Mouse (Mus musculus) liver (tissue): Measurements from ENCODE around the gene Prkag2.

Experiments
- DNase-seq: peaks from one replicate; pipeline ENCODE4 v3.0.0-alpha.2; 2020; ENCODE audit warnings: mixed read lengths

Prkag2 gene

DNA sequence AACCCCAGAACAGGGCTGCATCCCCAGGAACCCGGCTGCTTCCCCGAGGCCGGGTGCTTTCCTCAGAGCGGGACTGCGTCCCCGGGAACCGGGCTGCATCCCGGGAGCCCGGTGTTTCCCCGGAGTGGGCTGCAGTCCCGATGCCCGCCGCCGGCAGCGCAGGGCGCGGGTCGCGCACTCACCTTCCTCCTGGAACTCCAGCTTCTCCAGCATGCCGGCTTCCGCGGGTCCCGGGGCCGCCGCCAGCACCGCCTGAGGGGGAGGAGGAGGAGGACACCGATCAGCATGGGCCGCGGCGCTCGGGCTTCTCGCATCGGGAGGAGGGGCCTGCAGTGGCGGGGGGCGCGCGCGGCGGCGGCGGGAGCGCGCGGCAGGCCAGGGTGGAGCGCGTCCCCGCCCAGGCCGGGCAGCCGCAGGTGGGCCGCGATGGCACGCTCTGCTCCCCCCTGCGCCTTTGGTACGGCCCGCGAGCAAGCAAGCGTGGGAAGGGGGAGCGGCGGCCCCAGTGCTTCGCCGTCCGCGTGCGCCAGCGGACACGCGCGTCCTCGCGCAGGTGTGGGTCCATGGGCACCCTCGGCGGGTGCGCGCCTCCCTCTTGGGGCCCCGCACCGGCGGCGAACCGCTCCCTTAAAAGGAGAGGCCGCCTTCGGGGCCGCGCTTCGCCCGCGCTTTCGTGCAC lies 192.2 kb downstream of the Prkag2 start:
- peak; percentile 82 for DNase-seq

DNA sequence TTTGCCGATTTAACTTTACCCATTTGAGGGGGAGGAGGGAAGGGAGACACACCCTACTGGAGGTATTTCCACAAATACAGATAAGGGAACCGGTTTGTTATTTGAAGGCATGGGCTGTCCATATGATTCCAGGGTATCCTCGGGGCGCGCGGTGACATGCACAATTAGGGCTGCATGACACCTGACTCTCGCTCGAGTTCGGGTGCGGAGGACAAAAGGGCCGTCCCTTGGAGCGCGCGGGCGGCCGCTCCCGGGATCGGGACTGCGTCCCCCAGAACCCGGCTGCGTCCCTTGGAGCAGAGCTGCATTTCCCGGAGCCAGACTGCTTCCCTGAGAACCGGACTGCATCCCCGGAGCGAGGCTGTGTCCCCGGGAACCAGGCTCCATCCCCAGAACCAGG lies 192.7 kb downstream of the Prkag2 start:
- peak; percentile 44 for DNase-seq

DNA sequence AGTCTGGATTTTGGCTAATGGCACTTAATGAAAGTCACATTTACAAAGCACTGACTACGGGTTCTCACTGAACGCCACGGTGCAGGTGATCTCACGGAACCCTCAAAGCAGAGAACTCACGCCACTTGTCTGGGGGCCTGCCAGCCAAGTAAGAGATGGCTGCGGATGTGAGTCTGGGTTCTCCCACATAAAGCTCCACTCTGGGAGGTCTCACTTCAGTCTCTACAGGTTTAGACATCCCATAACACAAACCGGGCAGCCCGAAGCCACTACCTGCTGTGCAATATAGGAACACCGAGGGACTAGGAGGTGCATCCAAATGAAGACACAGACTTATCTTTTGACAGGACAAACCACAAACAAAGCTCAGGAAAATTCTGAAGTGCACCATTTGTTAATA lies 193.6 kb downstream of the Prkag2 start:
- DNase-seq = no peak

DNA sequence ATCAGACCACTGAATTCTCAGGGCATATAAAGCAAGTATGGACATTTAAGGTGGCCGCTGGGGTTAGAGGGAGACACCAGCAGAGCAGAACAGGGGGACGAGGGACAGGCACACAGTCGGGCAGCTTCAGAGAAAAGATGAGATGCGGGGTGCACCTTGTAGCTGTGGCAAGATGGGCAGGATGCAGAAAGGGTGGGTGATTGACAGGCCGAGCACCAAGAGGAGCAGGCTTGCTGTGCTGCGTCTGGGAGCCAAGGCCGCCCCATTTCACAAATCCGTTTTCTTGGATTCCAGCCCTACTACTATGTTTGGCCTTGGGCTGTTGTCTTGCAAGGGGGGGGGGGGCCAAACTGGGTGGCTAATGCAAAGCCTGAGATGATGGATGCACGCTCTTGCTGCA lies 195.5 kb downstream of the Prkag2 start:
- DNase-seq = no peak

DNA sequence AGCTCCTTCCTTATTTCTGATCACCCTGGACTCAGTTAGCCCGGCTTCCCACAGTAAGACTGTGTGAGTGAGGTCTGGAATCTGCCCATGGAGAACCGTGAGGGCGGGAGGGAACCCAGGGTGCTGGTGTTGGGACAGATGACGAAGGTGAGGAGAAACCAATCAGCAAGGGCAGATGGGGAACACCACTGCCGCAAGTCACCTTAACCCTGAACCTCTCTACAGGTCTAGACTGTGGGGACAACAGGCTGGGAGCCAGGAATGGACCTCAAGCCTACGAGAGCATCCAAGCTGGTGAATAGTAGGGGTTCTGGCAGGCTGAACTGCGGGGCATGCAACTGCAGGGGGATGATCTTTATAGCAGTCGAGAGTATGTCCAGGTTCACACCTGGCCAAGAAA lies 196.0 kb downstream of the Prkag2 start:
- no peak for DNase-seq

DNA sequence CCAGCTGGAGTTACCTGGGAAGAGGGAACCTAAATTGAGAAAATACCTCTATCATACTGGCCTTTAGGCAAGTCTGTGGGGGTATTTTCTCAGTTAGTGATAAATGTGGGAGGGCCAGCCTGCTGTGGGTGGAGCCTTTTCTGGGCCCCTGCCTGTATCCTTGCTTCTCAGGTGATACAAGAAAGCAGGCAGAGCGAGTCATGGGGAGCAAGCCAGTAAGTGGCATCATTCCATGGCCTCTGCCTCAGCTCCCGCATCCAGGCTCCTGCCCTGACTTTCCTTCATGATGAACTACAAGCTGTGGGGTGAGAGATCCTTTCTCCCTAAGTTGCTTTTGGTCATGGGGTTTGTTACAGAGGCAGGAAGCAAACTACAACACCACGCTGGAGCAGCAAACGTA lies 196.4 kb downstream of the Prkag2 start:
- no peak for DNase-seq

DNA sequence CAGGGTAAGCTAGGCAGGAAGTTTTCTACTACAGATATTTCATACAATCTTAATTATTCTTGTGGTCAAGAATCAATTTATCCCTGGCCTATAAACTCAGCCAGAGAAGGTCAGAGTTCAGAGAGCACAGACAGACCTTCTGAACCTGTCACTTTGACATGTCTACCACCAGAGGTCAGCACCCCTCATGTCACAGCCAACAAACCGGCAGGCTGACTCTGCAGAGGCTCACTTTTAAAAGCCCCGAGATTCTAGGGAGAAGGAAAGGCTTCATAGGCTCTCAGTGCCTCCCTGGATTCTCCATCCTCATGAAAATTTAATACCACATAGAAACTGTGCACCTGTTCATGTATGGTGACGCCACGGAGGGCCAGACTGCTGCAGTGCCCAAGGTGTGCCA lies 197.6 kb downstream of the Prkag2 start:
- peak; percentile 42 for DNase-seq

DNA sequence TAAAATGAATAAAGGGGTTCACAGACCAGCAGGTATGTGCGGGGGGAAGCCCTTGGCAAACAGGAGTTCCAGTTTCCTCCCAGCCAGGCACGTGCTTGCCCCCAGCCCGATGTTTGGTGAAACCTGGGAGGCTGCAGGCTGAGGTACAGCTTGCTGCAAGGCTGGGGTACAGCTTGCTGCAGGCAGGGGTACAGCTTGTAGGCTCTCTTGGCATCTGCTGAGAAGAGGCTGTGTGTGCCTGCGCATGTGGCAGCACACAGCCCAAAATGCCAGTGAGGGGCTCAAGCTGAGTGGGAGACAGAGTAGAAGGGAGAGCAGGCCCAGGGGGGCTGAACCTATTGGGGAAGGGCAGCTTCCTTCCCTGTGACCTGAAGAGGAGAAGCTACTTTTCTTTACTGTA lies 204.8 kb downstream of the Prkag2 start:
- DNase-seq = no peak

DNA sequence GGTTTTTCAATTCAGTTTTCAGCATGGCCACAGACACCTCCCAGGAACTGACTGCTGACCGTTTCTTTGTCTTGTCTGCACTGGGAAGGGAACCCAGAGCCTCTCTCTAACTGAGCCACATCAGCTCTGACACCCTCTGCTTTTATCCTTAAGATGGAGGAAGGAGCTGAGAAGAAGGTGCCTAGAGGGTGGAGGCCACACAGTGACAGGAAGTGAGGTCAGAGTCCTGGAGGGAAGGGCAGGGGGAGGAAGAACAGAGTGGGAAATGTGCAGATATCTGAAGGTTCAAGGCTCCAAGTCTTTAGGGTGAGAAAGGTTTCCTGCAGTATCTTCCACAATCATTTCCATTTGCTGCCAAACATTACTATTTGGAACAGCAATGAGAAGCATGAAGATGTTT lies 205.6 kb downstream of the Prkag2 start:
- DNase-seq = no peak

DNA sequence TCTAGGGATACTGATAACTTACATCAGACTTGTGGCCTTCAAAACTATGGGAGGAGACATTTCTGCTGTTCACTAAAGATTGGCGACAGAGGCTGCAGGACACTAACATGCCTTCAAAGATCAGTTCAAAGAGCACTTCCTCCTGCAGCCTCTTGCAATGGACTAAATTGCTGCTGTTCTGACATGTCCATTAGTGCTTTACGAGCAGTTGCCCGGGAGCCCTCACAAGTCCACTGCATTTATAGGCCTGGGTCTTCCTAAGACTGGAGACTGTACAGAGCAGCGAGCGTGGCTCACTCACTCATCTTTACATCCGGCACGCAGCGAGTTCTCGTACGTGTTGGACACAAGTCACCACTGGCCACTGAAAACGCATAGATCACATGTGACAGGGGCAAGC lies 208.0 kb downstream of the Prkag2 start:
- DNase-seq = no peak

DNA sequence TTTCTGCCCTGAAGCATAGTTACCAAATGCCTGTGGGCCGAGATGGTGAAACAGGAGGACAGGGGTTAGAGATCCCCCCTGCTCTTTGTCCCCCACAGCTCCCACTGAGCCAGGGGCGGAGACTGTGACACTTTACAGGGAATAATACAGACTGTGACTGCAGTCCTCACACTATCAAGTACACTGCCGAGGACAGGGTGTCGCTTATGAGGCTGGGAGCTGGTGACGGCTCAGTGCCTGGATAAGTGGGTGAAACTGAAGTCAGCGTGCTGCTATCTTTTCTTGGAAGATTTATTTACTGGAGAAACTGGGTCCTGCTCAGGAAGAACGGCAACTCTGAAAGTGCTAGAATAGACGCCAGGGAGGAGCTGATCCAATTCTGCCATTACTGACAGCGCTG lies 210.6 kb downstream of the Prkag2 start:
- DNase-seq = no peak

DNA sequence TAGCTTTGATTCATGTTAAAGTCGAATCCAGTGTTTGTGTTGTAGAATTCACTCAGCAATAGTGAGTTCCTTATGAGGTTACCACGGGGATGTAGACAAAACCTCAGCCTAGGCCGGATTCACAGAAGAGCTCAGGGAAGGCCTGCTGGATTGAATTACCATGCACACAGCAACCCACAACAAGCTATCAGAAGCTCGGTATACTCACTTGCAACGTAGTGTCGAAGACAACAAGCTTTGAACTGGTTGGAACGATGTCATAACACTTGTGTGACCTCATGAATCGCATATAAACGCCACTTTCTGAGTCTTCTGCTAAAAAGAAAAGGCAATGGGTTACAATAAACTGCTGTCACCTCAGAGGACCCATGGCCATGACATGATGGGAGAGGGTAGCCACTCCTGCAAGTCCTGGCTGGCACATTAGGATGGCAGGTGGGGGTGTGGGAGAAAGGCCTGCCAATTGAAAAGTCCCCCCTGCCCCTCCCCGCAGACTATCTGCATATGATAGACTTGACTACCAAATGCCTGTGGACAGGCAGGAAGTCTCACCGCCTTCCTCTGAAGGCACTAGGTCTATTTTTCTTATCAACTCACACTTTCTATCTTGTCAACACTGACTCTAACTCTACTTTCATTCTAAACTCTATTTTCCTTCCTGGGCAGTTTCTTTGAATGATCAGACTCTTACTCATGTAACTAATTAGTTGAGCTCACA lies 211.4 kb downstream of the Prkag2 start:
- no peak for DNase-seq

DNA sequence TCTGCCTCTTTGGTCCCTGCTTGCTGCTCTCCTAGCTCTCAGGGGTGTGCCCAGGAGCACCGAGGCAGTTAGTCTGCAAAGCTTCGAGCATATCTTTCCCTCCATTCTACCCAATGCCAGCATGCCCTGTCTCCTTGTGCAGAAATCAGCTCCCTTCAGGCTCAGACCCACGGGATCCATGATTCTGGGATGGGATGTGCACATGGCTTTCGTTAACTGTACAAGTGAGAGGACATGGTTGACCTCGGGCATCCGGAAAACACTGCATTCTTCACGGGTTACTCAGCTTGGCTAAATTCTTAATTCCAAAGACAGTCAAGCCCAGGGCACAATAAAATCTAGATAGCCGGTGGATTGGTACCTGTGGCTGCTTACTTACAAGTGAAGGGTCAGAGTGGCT lies 213.2 kb downstream of the Prkag2 start:
- no peak for DNase-seq

DNA sequence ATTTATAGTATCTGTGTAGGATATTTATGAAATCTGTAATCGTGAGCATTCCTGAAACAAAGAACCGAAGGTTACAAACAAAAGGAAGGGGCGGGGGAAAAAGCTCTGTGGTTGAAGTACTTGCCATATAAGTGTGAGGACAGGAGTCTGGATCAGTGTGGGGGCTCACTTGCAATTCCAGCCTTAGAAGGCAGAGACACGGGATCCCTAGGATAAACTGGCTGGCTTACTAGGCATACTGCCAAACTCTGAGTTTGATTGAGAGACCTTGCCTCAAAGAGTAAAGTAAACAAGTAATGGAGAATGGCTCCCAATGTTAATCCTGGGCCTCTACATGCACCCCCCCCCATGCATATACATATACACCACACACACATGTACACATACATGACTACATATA lies 221.7 kb downstream of the Prkag2 start:
- DNase-seq = no peak

DNA sequence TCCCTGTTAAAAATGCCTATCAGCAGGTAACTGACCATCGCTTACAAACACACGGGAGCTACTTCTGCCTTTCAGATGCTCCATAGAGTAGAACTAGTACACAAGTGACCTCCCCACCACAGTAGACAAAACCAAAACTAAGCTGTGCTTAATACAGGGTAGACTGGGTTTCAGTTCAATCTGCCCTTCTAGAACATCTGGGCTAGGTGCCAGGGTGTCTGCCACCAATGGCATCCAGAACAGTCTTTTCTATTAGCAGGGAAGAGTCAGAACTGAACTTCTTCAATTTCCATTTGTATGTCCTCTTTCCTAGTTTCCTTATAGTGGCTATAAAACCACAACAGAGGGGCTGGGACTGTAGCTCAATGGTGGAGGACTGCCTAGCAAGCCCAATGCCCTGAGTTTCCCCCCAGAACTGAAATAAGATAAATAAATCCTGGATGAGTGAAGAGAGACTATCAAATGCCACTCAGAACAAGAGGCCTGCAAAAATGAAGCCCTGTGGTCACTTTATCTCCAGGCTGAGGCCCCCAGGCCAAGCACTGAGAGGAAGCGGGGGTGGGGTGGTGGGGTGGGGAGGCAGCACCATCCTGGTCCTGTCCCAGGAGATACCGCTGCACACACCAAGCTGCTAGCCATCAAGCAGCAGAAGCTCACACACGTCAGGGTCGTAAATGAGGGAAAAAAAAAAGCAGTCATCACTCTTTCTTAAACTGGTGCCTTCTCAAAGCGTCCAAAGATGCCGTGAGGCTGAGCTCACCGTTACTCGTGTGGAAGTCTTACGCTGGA lies 222.4 kb downstream of the Prkag2 start:
- DNase-seq = peak; percentile 52

DNA sequence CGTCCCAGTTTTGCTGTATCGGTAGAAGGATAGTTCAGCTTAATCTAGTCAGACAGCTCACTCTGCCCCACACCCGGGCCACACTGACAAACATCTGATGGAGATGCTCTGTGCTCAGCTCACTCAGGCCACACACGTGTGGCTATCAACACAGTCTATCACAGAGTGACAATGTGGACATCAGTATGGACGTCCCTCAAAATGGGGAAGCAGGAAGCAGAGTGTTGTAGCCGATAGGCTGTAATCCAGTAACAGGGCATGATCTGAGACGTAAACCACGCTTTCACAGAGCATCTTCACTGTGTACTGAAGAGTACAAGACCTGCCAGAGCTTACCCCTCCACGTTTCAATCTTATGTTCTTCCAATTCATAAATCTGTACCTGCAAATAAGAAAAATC lies 223.8 kb downstream of the Prkag2 start:
- DNase-seq = no peak

DNA sequence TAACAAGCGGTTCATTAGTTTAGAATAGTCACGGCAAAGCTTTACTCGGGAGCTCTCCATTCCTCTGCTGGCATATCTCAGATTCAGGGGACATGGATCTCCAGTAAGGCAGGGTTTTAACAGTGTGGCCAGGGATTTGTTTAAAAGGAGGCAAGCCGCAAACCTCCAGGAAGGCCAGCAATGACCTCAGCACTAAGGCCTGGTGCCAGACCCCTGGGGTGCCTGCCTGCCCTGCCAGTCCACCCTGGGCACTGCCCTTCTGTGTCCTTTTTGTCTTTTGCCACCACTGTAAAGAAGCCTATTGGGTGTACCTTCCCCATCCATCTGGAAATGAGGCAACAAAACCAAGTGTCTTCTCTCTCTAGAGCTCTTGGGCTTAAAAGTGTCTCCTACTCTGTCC lies 226.3 kb downstream of the Prkag2 start:
- no peak for DNase-seq

DNA sequence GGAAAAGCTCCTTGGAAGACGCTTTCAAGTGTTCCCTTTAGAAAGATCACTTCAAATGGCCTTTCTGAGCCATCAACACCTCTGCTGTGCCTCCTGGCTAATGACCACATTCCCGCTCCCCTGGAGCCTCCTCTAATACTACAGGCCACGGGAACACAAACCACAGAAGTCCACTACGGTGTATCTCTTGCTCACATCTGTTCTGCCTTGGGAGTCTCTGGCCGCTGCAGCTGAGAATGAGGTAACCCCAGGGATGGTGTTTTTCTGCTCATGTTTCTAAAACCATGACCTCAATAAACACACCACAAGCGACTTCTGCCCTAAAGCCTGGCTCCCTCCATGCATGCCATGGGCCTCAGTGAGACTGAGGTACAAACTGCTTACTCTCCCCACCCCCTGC lies 227.2 kb downstream of the Prkag2 start:
- no peak for DNase-seq

DNA sequence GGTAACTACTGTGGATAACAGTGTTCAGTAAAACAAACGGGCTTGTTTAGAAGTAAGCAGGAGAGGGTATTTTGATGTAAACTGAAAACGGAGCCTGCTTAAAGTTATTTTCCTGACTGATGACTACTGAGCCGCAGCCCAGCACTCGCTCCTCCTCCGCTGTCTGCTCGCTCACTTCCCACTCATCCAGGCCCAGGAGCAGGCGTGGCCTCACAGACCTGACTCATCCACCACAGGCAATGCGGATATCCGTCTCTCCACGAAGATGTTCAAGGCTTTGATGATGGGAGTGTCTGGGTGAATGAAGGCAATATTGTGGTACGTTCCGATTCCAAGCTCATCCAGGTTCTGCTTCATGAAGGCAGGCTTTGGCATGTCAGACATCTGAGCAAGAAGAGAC lies 229.2 kb downstream of the Prkag2 start:
- DNase-seq = peak; percentile 52

DNA sequence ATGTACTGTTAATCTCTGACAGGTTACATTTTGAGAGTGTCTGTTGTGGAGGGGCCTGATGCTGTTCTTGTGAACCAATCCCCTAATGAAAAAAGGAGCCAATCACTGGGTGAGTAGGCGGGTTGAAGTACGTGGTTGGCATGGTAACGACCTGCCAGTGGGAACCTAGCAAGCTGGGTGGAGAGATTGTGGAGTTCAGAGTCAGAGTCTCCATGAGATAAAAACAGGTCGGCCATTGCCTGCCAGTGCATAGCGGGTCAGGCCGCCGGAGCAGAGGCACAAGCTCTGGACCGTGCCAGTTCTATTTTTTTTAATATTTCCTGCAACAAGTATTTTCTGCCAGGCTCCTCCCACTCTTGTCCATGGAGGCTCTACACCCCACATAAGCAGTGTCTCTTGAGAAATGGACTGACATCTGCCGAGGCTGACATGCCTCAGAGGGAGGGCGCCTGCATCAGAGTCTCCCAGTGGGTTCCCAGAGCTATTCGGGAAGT lies 230.6 kb downstream of the Prkag2 start:
- DNase-seq = peak; percentile 80

DNA sequence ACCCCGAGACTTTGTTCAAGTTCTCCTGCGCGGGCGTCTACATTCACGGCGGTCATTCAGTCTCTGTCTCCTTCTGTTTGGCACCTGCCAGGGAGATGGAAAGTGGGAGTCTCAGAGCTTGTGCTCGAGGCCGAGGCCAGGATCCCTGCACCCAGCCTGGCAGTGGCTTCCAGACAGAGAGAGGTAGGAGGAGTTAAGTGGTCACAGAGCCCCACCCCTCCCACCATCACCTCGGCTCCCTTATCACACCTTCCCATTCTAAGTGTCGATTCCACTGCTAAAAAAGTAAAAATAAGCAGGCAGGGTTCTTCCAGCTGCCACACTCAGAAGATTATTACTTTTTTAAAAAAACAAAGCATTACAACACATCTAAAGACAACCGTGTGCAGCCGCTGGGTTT lies 236.6 kb downstream of the Prkag2 start:
- DNase-seq = peak; percentile 72

DNA sequence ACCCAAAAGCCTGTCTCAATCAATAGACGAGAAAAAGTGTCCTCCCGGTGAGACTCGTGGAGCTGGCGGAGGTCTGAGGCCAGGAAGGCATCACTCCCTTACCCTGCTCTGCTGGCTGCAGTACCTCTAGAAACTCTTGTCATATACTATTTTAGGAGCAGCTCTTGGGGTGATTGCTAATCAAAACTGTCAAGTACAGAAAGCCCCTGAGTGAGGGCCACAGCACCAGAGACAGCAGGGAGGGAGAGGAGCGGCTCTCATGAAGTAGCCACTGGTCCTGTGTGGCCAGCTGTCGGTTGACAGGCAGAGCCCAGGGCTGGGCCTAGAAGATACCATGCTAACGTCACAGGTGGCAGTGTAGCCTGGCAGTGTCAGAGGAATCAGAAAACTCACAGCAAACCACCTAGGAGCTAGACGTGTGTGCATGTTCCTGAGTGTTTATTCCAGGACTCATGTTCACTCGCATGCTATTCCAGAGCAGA lies 239.0 kb downstream of the Prkag2 start:
- no peak for DNase-seq

DNA sequence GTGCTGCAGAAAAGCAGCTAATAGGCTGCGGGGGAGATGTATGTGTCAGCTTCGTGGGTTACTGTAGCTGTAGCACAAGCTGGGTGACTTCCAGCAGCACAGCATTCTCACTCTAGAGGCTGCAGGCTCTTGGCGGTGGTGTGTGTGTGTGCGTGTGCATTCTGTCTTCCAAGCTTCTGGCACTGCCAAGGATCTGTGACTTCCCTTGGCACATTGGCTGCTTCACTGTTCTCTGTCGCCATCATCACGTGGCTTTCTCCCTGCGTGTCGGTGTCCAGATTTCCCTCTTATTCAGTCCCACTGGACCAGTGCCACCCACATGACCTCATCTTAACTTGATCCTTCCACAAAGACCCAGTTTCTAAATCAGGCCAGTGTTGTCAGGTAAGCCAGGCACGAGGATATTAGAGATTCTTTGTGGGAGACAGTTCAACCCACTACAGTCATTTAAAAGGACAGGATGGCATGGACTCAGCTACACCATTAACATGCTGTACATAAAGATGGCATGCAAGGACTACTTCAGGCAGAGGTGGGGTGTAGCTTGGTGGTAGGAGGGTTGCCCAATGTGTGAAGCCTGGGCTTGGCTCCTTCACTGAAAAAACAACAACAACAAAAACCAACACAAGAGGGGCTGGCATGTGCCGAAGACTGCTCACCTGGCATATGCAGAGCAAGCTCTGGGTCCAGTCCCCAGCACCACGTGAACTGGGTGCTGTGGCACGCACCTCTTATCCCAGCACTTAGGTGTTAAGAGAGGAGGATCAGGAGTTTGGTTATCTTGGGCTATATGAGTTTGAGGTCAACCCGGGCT lies 239.6 kb downstream of the Prkag2 start:
- no peak for DNase-seq
